Mouse (Mus musculus) erythroblast, adult 5-6 weeks (primary cell): Measurements from ENCODE around the gene Clps. TPM values are rescaled to one million over a fixed set of nuclear protein-coding genes. Genes with fewer than 3 reads are reported as not detected.
"Not testable (repeated sequence)": the region's sequence is repeated elsewhere in the genome, so short reads cannot be mapped to it uniquely, and the experiment has no call there.

ENCODE experiments used
- ATAC-seq: replicated peaks from 2 replicates; pipeline ENCODE4 v1.8.0; 2016; ENCODE audit warnings: moderate number of reproducible peaks, mild to moderate bottlenecking, moderate TSS enrichment, inconsistent platforms; ENCODE audit not compliant: poor library complexity, low FRiP score, severe bottlenecking
- total RNA-seq, 2 experiments: library from RNA; stranded (forward) in 1 of 2; stranded (reverse) in 1 of 2; fragments of 150-400 nt in 1 of 2; fragments of 200-764, 138-1000 nt in 1 of 2; gene quantifications; 2 replicates each; pipeline versions ENCODE4 v1.2.3 to v1.2.4; 2015 to 2017; ENCODE audit warnings: low replicate concordance in 2 of 2

The Clps gene
- total RNA-seq, 2 experiments from 2014 or later = not detected

GRCm38 (mm10) chr17:28556635-28557396, 3.8 kb downstream of the Clps start:
- ATAC-seq = peak; percentile 58

GRCm38 (mm10) chr17:28554021-28554420, 6.5 kb downstream of the Clps start:
- not testable (repeated sequence) for ATAC-seq

DNA sequence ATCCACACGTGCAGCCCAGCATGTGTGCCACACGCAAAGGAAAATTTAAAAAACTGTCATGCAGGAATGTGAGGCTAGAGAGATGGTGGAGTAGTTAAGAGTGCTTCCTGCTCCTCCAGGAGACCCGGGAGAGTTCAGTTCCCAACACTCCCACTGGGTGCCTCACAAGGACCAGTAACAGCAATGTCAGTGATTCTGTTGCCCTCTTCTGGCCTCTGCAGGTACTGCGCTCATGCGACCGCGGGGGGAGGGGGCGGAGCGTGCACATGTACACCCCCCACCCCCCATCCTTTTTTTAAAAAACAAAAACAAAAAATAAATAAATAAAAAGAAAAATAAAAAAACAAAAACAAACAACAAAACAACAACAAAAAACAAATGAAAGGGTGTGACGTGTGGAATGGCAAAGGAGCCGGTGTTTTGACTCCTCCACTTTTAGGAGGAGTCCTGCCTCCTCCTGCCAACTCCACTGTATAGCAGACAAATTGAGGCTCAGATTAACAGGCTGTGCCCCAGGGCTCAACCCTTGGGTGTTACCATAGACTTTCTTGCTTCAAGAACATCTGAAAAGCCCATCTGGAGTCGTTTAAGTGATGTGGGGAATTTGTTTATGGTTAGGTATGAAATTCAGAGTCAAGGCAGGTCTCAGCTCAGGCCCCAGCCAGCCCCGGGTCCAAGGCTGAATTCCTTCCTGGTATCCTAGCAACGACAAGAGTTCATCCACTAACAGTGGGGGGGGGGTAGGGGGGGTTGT, 7.3 kb downstream of the Clps start:
- no peak for ATAC-seq

DNA sequence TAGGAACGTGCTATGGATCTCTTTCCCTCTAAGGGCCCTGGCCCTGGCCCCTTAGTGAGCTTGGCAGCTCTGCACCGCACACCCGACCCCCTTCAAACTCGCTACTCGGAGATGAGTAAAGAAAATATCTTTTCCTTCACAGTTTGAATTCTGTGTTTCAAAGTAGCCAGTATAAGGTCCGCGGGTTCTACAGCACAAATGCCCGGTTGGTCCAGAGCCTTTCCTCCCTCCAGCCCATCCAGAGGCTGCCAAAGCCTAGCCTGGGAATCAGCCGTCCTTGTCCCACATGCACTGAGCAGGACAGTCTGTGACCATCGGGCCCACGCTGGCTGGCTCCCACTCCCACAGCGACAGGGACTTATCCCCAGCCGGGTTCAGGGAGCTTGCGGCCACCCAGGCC, 11.5 kb downstream of the Clps start, which contains the start of gene Clpsl2:
TSS of gene Clpsl2 (plus strand) at position 301 of the 400 bp plus-strand sequence.
- no peak for ATAC-seq

DNA sequence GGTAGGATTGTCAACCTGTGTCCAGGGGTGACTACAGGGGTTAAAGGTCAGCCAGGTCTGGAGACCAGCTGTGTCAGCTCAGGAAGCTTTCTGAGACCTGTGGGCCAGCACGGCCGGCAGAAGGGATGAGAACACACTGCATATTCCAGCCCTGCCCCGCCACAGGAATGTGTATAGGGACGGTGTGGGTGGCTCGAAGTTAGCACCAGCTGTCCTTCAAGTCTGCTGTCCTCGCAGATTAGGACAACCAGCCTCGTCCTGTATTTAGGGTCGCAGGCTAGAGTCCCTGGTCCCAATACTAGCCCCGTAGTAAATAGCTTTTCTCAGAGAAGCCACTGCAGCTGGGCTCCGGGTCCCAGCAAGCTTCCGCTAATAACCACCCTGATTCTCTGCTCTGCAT, 12.0 kb downstream of the Clps start:
- no peak for ATAC-seq

DNA sequence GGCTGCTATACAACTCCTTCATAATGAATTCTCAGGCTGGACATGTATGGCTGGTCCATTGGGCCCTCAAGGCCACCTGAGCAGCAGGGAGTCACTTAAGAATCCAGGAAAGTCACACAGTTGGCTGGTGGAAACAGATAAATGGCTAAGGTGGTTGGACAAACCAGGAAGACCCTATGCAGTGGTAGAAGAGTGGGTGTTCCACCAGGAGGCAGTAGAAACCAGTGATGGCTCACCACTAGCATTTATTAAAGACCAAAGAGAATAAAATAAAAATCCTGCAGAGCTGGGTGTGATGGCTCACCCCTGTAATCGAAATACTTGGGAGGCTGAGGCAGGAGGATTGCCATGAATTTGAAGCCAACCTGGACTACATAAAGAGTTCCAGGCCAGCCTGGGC, 13.6 kb downstream of the Clps start:
- ATAC-seq = no peak

- no peak for ATAC-seq
Measured at GRCm38 (mm10) chr17:28537881-28538280, 22.7 kb downstream of the Clps start.

DNA sequence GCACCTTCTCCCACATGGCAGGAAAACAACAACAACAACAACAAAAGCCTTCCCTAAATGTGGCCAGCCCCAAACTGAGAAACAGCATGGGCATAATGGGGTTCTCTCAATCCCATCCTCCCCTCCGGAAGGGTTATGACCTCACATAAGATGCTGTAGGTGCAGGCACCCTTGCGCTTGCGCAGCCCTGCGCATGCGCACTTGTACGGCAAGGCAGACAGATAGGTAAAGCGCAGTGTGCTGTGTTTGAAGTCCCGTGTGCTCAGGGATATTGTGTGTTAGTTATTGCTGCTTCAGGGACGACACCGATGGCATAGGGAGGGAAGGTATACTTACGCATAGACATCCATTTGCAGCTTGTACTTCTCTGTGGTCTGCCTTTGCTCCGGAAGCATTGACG, 27.2 kb downstream of the Clps start:
- no peak for ATAC-seq

- ATAC-seq = no peak
Measured at GRCm38 (mm10) chr17:28532557-28532956, 28.0 kb downstream of the Clps start.

DNA sequence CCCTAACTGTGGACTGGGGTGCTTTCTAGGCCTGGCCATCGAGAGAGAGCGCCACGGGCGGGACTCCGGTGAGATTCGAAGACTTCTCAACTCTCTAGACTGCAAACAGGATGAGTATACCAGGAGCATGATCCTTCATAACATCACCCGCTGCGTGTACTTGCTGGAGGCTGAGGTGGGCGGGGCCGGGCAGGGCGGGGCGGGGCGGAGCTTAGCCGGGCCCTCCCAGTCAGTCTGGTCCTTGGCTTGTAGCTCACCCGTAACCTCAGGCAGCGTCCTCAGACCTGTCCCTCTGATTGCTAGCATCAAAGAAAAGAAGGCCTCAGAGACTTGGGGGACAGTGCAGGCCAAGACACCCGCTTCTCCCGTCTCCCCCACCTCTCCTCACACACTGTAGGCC, 28.6 kb downstream of the Clps start:
- ATAC-seq = no peak

DNA sequence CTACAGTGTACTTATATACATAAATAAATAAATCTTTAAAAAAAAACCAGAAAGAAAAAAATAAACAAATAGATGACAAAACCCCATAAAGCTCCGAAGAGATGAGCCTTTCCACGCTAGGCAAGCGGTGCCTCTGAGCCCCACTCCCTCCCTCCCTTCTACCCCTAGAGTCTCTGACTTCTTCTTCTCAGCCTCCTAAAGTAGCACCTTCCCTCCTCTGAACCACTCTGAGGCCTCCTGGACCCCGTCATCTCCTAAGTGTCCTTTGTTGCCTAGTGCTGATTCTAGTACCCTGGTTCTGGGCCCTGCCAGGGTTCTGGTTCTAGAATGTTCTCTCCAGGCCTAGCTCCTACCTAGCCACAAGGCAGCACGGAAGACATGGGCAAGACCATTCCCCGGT, 30.1 kb downstream of the Clps start, which contains the start of gene Armc12:
TSS of gene Armc12 (plus strand) at position 301 of the 400 bp plus-strand sequence.
- no peak for ATAC-seq

DNA sequence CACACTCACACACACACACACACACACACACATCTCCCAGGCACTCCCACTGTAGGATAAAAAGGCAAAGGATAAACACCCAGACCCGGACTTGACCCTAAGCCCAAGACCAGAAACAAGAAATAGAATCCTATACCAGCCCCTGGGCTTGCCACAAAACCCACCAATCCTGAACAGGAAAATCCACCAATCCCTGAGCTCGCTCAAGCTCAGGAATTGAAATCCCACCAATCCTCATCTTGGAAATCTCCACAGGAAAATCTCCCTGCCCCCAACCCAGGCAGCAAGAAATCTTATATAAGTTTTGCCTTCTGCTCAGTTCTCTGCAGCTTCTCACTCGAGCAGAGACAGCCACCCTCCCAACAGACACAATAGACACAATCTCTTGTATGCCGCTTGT, 31.4 kb downstream of the Clps start:
- no peak for ATAC-seq

GRCm38 (mm10) chr17:28528043-28528351, 32.6 kb downstream of the Clps start:
- ATAC-seq = peak; percentile 68; the same call in 1 of the 2 replicates

DNA sequence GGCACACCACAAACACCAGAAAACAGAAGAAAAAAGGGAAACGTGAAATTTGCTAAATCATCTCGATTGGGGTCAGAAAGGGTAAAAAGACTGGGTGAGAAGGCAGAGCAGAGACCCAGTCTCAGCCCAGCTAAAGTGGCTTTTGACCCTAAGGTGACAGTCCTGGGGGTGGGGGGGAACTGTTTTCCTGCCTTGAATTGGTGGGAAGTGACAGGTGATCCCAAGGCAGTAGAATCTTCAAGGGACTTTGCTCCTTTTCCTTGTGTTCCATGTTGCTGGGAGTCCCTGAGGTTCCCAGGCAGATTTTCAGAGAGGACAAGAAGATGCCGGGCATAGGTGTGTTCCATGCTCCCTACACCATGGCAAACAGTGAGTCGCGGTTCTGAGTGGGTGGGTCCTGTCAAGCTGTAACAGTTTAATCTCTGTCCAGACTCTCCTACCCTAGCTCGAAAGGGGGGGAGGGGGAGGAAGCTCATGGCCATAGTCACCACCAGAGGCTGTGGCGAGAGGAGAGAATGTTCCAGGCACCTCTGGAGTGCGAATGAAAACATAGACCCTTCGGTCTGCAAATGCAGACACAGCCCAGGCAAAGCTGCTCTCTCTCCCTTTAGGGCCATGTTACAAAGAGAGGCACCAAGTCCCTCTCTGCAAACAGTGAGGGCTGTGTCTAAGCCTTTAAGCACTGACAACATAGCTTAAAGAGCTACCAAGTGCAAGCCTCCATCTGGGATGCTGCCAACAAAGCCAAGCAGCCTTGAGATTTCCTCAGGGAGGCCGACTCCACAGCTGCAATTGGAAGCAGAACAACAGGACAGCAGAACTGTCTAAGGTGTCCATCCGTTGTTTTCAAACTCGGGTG, 33.2 kb downstream of the Clps start:
- 0 out of 2 replicates have a peak, but pooled peaks have one; percentile 19 for ATAC-seq

- ATAC-seq = no peak
Measured at GRCm38 (mm10) chr17:28524831-28525430, 35.6 kb downstream of the Clps start.

- ATAC-seq = no peak
Measured at GRCm38 (mm10) chr17:28524009-28524695, 36.4 kb downstream of the Clps start.

- ATAC-seq = no peak
Measured at GRCm38 (mm10) chr17:28523355-28524008, 37.1 kb downstream of the Clps start.

GRCm38 (mm10) chr17:28522623-28523354, 37.8 kb downstream of the Clps start:
- no peak for ATAC-seq
